Mouse (Mus musculus) embryonic facial prominence, embryonic 14.5 days (tissue): Measurements from ENCODE around the gene Olfr1410. TPM values are rescaled to one million over a fixed set of nuclear protein-coding genes. Genes with fewer than 3 reads are reported as not detected.
A peak's percentile ranks its signal among the peaks of the same experiment; 100 is the strongest.

Source experiments
- ATAC-seq: fragments of 200-750 bp; cut with Nextera tagmentation; 2 replicates; pipeline ENCODE4 v1.8.0; 2017; ENCODE audit warnings: low read depth, moderate number of reproducible peaks, moderate TSS enrichment
- DNase-seq: peaks from one replicate; pipeline ENCODE4 v3.0.0-alpha.2; 2015; ENCODE audit warnings: low spot score
- H3K27ac ChIP-seq: fragments of 300-500 bp; sonication (generic); replicated peaks from 2 replicates; pipeline ENCODE4 v1.5.1; 2014; ENCODE audit warnings: low read depth, mild to moderate bottlenecking, low read length, moderate library complexity
- H3K27me3 ChIP-seq: fragments of 300-500 bp; sonication (generic); replicated peaks from 2 replicates; pipeline ENCODE4 v1.6.1; 2014; ENCODE audit warnings: low read length; ENCODE audit not compliant: control insufficient read depth, insufficient read depth
- H3K36me3 ChIP-seq: fragments of 300-500 bp; sonication (generic); 2 replicates; pipeline ENCODE4 v1.6.1; 2014; ENCODE audit warnings: low read length, mixed read lengths; ENCODE audit not compliant: control insufficient read depth, insufficient read depth
- H3K4me1 ChIP-seq: fragments of 300-500 bp; sonication (generic); 2 replicates; pipeline ENCODE4 v1.6.1; 2014; ENCODE audit warnings: antibody characterized with exemption, low read length; ENCODE audit not compliant: control insufficient read depth, insufficient read depth
- H3K4me2 ChIP-seq: fragments of 300-500 bp; sonication (generic); 2 replicates; pipeline ENCODE4 v1.6.1; 2014; ENCODE audit warnings: low read depth, mild to moderate bottlenecking, low read length, moderate library complexity, mixed read lengths
- H3K4me3 ChIP-seq: fragments of 300-500 bp; sonication (generic); 2 replicates; pipeline ENCODE4 v1.5.1; 2014; ENCODE audit warnings: low read depth, mild to moderate bottlenecking, low read length
- H3K9ac ChIP-seq: fragments of 300-500 bp; sonication (generic); 2 replicates; pipeline ENCODE4 v1.6.1; 2014; ENCODE audit warnings: low read depth, mild to moderate bottlenecking, low read length, moderate library complexity, mixed read lengths
- H3K9me3 ChIP-seq: fragments of 300-500 bp; sonication (generic); 2 replicates; pipeline ENCODE4 v1.6.1; 2016; ENCODE audit warnings: low read length; ENCODE audit not compliant: control insufficient read depth
- WGBS: fragments of 180-500 bp; shearing (Covaris S2); extraction: QIAGEN DNeasy Blood & Tissue Kit; methylation state at CpG from one replicate; pipeline ENCODE4 v1.1.7; 2014; 5-methylcytosine and 5-hydroxymethylcytosine counted together
- polyA plus RNA-seq: library from polyadenylated mRNA; unstranded; fragments of >200 nt; fragmentation: Nextera tagmentation; extraction: Ambion mirVana; gene quantifications from 2 replicates; pipeline ENCODE4 v1.2.1, GENCODE M21; 2014

Gene Olfr1410
- not detected in 2 replicates for polyA plus RNA-seq

- no peak within 1 kb of the TSS for H3K4me2 ChIP-seq
- H3K36me3 ChIP-seq = no peaks in the 10 kb centered on the region
- no peak for ATAC-seq
- H3K4me3 ChIP-seq = no peak within 1 kb of the TSS
- no peaks in the 10 kb centered on the region for H3K27me3 ChIP-seq
- 0 out of 2 replicates have a peak, but pooled peaks cover 4% of the 10 kb centered on the region for H3K9me3 ChIP-seq
- H3K9ac ChIP-seq = no peak within 1 kb of the TSS
- WGBS = 86% methylated on average over 1 of the region's 1 CpGs
- H3K4me1 ChIP-seq = no peaks in the 10 kb centered on the region
- H3K27ac ChIP-seq = no peak within 1 kb of the TSS
- no peak for DNase-seq
Measured at GRCm38 (mm10) chr1:92605482-92605881, at the start of gene Olfr1410. TSS of gene Olfr1410 (plus strand) at chr1:92605782.

GRCm38 (mm10) chr1:92571022-92571421 lies 34.6 kb upstream of the Olfr1410 start, which contains the start of gene Olfr1413:
TSS of gene Olfr1413 (plus strand) at chr1:92571322.
- H3K27ac ChIP-seq = no peak within 1 kb of the TSS
- no peak for DNase-seq
- H3K4me1 ChIP-seq = no peaks in the 10 kb centered on the region
- no peak within 1 kb of the TSS for H3K4me2 ChIP-seq
- no peaks in the 10 kb centered on the region for H3K9me3 ChIP-seq
- WGBS = 81% methylated on average over 3 of the region's 3 CpGs
- no peak within 1 kb of the TSS for H3K4me3 ChIP-seq
- no peak for ATAC-seq
- H3K36me3 ChIP-seq = no peaks in the 10 kb centered on the region
- no peaks in the 10 kb centered on the region for H3K27me3 ChIP-seq
- H3K9ac ChIP-seq = no peak within 1 kb of the TSS

- H3K4me1 ChIP-seq = no peaks in the 10 kb centered on the region
- ATAC-seq = no peak
- no peaks in the 10 kb centered on the region for H3K36me3 ChIP-seq
- no peak within 1 kb of the TSS for H3K4me2 ChIP-seq
- H3K4me3 ChIP-seq = no peak within 1 kb of the TSS
- no peak within 1 kb of the TSS for H3K9ac ChIP-seq
- 72% methylated on average over 2 of the region's 2 CpGs for WGBS
- 0 out of 2 replicates have a peak, but pooled peaks cover 9% of the 10 kb centered on the region for H3K9me3 ChIP-seq
- DNase-seq = no peak
- H3K27ac ChIP-seq = no peak within 1 kb of the TSS
- H3K27me3 ChIP-seq = no peaks in the 10 kb centered on the region
Measured at GRCm38 (mm10) chr1:92585479-92585878, 20.1 kb upstream of the Olfr1410 start, which contains the start of gene Olfr1412. TSS of gene Olfr1412 (plus strand) at chr1:92585779.

GRCm38 (mm10) chr1:92594111-92594510 lies 11.5 kb upstream of the Olfr1410 start, which contains the start of gene Olfr1411:
TSS of gene Olfr1411 (plus strand) at chr1:92594411.
- H3K36me3 ChIP-seq = no peaks in the 10 kb centered on the region
- no peaks in the 10 kb centered on the region for H3K4me1 ChIP-seq
- no peak within 1 kb of the TSS for H3K4me3 ChIP-seq
- no peak for ATAC-seq
- H3K27ac ChIP-seq = no peak within 1 kb of the TSS
- H3K4me2 ChIP-seq = no peak within 1 kb of the TSS
- no peak within 1 kb of the TSS for H3K9ac ChIP-seq
- no peak for DNase-seq
- no peaks in the 10 kb centered on the region for H3K27me3 ChIP-seq
- no peaks in the 10 kb centered on the region for H3K9me3 ChIP-seq

GRCm38 (mm10) chr1:92596019-92596418 lies 9.6 kb upstream of the Olfr1410 start:
- WGBS = 83% methylated on average over 3 of the region's 3 CpGs
- Histone ChIP-seq H3K36me3 (no peaks in the 10 kb centered on the region), H3K9me3 (no peaks in the 10 kb centered on the region), H3K9ac (no peak overlapping the region), H3K4me1 (no peaks in the 10 kb centered on the region), H3K4me2 (no peak overlapping the region), H3K27ac (no peak overlapping the region), H3K4me3 (no peak overlapping the region), H3K27me3 (no peaks in the 10 kb centered on the region)
- ATAC-seq = no peak
- DNase-seq = no peak

GRCm38 (mm10) chr1:92607711-92608110 lies 2.1 kb downstream of the Olfr1410 start:
- WGBS = 79% methylated on average over 4 of the region's 4 CpGs
- DNase-seq (no peak), ATAC-seq (no peak)
- Histone ChIP-seq H3K9ac (no peak overlapping the region), H3K36me3 (no peaks in the 10 kb centered on the region), H3K4me1 (no peaks in the 10 kb centered on the region), H3K4me3 (no peak overlapping the region), H3K27me3 (no peaks in the 10 kb centered on the region), H3K9me3 (0 out of 2 replicates have a peak, but pooled peaks cover 4% of the 10 kb centered on the region), H3K27ac (no peak overlapping the region), H3K4me2 (no peak overlapping the region)

GRCm38 (mm10) chr1:92611008-92611407 lies 5.4 kb downstream of the Olfr1410 start:
- ATAC-seq = no peak
- WGBS = 5% methylated on average over 5 of the region's 5 CpGs

GRCm38 (mm10) chr1:92613175-92613574 lies 7.6 kb downstream of the Olfr1410 start:
- WGBS = 46% methylated on average over 4 of the region's 4 CpGs
- DNase-seq = no peak

More at GRCm38 (mm10) chr1:92611008-92611407, 5.4 kb downstream of the Olfr1410 start:
- no peak overlapping the region for H3K4me3 ChIP-seq
- no peaks in the 10 kb centered on the region for H3K4me1 ChIP-seq
- 0 out of 2 replicates have a peak, but pooled peaks cover 4% of the 10 kb centered on the region for H3K9me3 ChIP-seq
- no peaks in the 10 kb centered on the region for H3K36me3 ChIP-seq
- DNase-seq = peak; percentile 41
- no peaks in the 10 kb centered on the region for H3K27me3 ChIP-seq
- H3K4me2 ChIP-seq = no peak overlapping the region
- no peak overlapping the region for H3K27ac ChIP-seq
- H3K9ac ChIP-seq = no peak overlapping the region

GRCm38 (mm10) chr1:92614516-92614915 lies 8.9 kb downstream of the Olfr1410 start:
- WGBS = 7% methylated on average over 1 of the region's 1 CpGs
- DNase-seq = peak; percentile 60

More at GRCm38 (mm10) chr1:92613175-92613574, 7.6 kb downstream of the Olfr1410 start:
- Histone ChIP-seq H3K4me1 (no peaks in the 10 kb centered on the region), H3K4me2 (no peak overlapping the region), H3K27ac (no peak overlapping the region), H3K36me3 (no peaks in the 10 kb centered on the region), H3K9me3 (0 out of 2 replicates have a peak, but pooled peaks cover 4% of the 10 kb centered on the region), H3K27me3 (no peaks in the 10 kb centered on the region), H3K4me3 (no peak overlapping the region), H3K9ac (no peak overlapping the region)
- no peak for ATAC-seq

More at GRCm38 (mm10) chr1:92614516-92614915, 8.9 kb downstream of the Olfr1410 start:
- Histone ChIP-seq H3K4me1 (no peaks in the 10 kb centered on the region), H3K9me3 (0 out of 2 replicates have a peak, but pooled peaks cover 4% of the 10 kb centered on the region), H3K4me2 (no peak overlapping the region), H3K27ac (no peak overlapping the region), H3K36me3 (no peaks in the 10 kb centered on the region), H3K9ac (no peak overlapping the region), H3K4me3 (no peak overlapping the region), H3K27me3 (no peaks in the 10 kb centered on the region)
- no peak for ATAC-seq
